In the genomic region with DNA sequence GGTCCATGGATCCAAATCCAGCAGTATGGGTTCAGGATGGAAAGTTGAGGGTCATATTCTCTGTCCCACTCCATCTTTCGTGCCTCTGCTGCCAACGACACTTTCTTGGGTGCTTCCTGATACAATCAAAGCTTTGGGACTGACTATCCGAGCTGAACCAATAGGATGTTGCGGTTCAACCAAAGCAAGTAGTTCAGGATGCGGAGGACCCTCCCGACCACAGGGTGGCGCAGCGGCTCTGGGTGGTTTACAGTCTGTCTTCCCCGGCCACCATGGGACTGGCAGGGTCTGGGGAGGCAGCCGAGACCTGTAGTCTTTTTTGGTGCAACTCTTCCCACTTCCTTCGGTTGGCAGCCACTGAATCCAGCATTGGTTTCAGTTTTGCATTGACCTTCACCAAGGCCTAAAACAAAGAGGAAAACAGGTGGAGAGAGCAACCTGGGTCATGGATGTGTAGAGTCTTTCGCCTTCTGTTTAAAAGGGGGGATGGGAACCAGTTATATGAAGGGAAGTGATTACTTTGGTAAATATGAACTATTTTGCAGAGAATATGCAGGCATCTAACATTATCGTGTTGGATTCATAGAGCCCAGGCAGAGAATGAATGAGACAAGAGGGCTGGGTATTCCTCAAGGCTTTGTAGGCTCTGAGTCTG, we compare ENCODE assay signal across 8 mouse cellular contexts. TPM values are rescaled to one million over a fixed set of nuclear protein-coding genes. Genes with fewer than 3 reads are reported as not detected.
DNase-seq lines count a peak whose midpoint lies in the region; ATAC-seq and TF ChIP-seq lines count a peak whose summit lies in the region.

No protein-coding gene starts in this region.

- no peaks in the 10 kb centered on the region for H3K9me3 ChIP-seq in forebrain, postnatal 0 days (ENCODE audit: low read length)
- no peaks in the 10 kb centered on the region for H3K9me3 ChIP-seq in forebrain, embryonic 14.5 days (replicated peaks; ENCODE audit: control insufficient read depth, low read length)
- H3K9me3 ChIP-seq in hindbrain, embryonic 12.5 days (replicated peaks) = no peaks in the 10 kb centered on the region
- H3K9me3 ChIP-seq in limb, embryonic 10.5 days (replicated peaks) = no peaks in the 10 kb centered on the region
- H3K9me3 ChIP-seq in stomach, embryonic 14.5 days (ENCODE audit: control insufficient read depth, low read depth, low read length) = no peaks in the 10 kb centered on the region

- DNase-seq in forebrain, postnatal 0 days = peak; percentile 53
- no peak for DNase-seq in forebrain, embryonic 14.5 days (ENCODE audit: low spot score)
- DNase-seq in c-Kit-positive CD71-negative TER-119-negative erythroid progenitor cells, embryonic 14.5 days (ENCODE audit: low read depth) = peak; percentile 60
- DNase-seq in frontal cortex, postnatal 14 days (ENCODE audit: low spot score in 2 of 2) = peak; percentile 43 to 57
- peak; percentile 86 for DNase-seq in limb, embryonic 10.5 days (ENCODE audit: low spot score)

- H3K36me3 ChIP-seq in forebrain, postnatal 0 days (ENCODE audit: insufficient read depth) = no peaks in the 10 kb centered on the region
- no peaks in the 10 kb centered on the region for H3K36me3 ChIP-seq in forebrain, embryonic 14.5 days (ENCODE audit: control insufficient read depth, insufficient read depth, low read length)
- H3K36me3 ChIP-seq in hindbrain, embryonic 12.5 days = no peaks in the 10 kb centered on the region
- H3K36me3 ChIP-seq in limb, embryonic 10.5 days = no peaks in the 10 kb centered on the region
- H3K36me3 ChIP-seq in stomach, embryonic 14.5 days (ENCODE audit: control insufficient read depth, insufficient read depth, low read length) = no peaks in the 10 kb centered on the region

- no peaks in the 10 kb centered on the region for H3K27me3 ChIP-seq in forebrain, postnatal 0 days (ENCODE audit: insufficient read depth, low read length)
- H3K27me3 ChIP-seq in forebrain, embryonic 14.5 days (replicated peaks; ENCODE audit: control insufficient read depth, insufficient read depth, low read length) = no peaks in the 10 kb centered on the region
- H3K27me3 ChIP-seq in hindbrain, embryonic 12.5 days = no peaks in the 10 kb centered on the region
- H3K27me3 ChIP-seq in limb, embryonic 10.5 days (ENCODE audit: low read depth, poor library complexity, severe bottlenecking) = no peaks in the 10 kb centered on the region
- H3K27me3 ChIP-seq in stomach, embryonic 14.5 days (ENCODE audit: control insufficient read depth, insufficient read depth, low read length) = no peaks in the 10 kb centered on the region

- no peak overlapping the region for H3K9ac ChIP-seq in forebrain, postnatal 0 days
- no peak overlapping the region for H3K9ac ChIP-seq in forebrain, embryonic 14.5 days (ENCODE audit: low read length)
- H3K9ac ChIP-seq in hindbrain, embryonic 12.5 days = no peak overlapping the region
- H3K9ac ChIP-seq in stomach, embryonic 14.5 days (replicated peaks; ENCODE audit: low read depth, low read length) = no peak overlapping the region

- peak; percentile 28; the same call in 1 of the 2 replicates for ATAC-seq in forebrain, postnatal 0 days
- ATAC-seq in forebrain, embryonic 14.5 days = no peak
- ATAC-seq in hindbrain, embryonic 12.5 days (ENCODE audit: low FRiP score) = no peak
- peak; percentile 76 for ATAC-seq in monocyte, adult 5-6 weeks (replicated peaks; ENCODE audit: insufficient number of reproducible peaks, low FRiP score, low TSS enrichment, poor library complexity, severe bottlenecking)
- 0 out of 2 replicates have a peak, but pooled peaks have one; percentile 53 for ATAC-seq in stomach, embryonic 14.5 days (ENCODE audit: insufficient number of reproducible peaks, insufficient read depth, low FRiP score, low read depth)

- no peak overlapping the region for H3K4me3 ChIP-seq in forebrain, postnatal 0 days (ENCODE audit: low read depth, low read length)
- no peak overlapping the region for H3K4me3 ChIP-seq in forebrain, embryonic 14.5 days (ENCODE audit: low read depth, low read length)
- no peak overlapping the region for H3K4me3 ChIP-seq in hindbrain, embryonic 12.5 days
- H3K4me3 ChIP-seq in limb, embryonic 10.5 days = no peak overlapping the region
- no peak overlapping the region for H3K4me3 ChIP-seq in stomach, embryonic 14.5 days (ENCODE audit: low read depth, low read length)

- peaks cover 14% of the 10 kb centered on the region; the same call in 1 of the 2 replicates for H3K4me1 ChIP-seq in forebrain, postnatal 0 days (ENCODE audit: insufficient read depth)
- H3K4me1 ChIP-seq in forebrain, embryonic 14.5 days (ENCODE audit: control insufficient read depth, insufficient read depth, low read length) = peaks cover 19% of the 10 kb centered on the region
- H3K4me1 ChIP-seq in hindbrain, embryonic 12.5 days = peaks cover 34% of the 10 kb centered on the region
- peaks cover 72% of the 10 kb centered on the region for H3K4me1 ChIP-seq in limb, embryonic 10.5 days
- peaks cover 23% of the 10 kb centered on the region for H3K4me1 ChIP-seq in stomach, embryonic 14.5 days (ENCODE audit: control insufficient read depth, insufficient read depth, low read length)

- H3K27ac ChIP-seq in forebrain, postnatal 0 days (ENCODE audit: low read depth, low read length) = no peak overlapping the region
- no peak overlapping the region for H3K27ac ChIP-seq in forebrain, embryonic 14.5 days (ENCODE audit: low read depth, low read length)
- peak overlapping the region; percentile 90; the same call in 1 of the 2 replicates for H3K27ac ChIP-seq in hindbrain, embryonic 12.5 days
- peak overlapping the region; percentile 76 for H3K27ac ChIP-seq in limb, embryonic 10.5 days
- H3K27ac ChIP-seq in stomach, embryonic 14.5 days (ENCODE audit: low read length) = no peak overlapping the region

- 60% methylated on average over 13 of the region's 13 CpGs for WGBS in forebrain, postnatal 0 days
- WGBS in forebrain, embryonic 14.5 days = 56% methylated on average over 13 of the region's 13 CpGs
- WGBS in hindbrain, embryonic 12.5 days = 40% methylated on average over 13 of the region's 13 CpGs
- 37% methylated on average over 13 of the region's 13 CpGs for WGBS in limb, embryonic 10.5 days
- 55% methylated on average over 13 of the region's 13 CpGs for WGBS in stomach, embryonic 14.5 days

- peak; percentile 69 for TF ChIP-seq CTCF in forebrain, postnatal 0 days (IDR thresholded peaks at IDR 0.05; ENCODE audit: low read depth)

- H3K4me2 ChIP-seq in forebrain, postnatal 0 days (ENCODE audit: low read depth) = no peak overlapping the region
- no peak overlapping the region for H3K4me2 ChIP-seq in forebrain, embryonic 14.5 days (ENCODE audit: low read length)
- H3K4me2 ChIP-seq in hindbrain, embryonic 12.5 days (replicated peaks) = no peak overlapping the region
- no peak overlapping the region for H3K4me2 ChIP-seq in stomach, embryonic 14.5 days (replicated peaks; ENCODE audit: low read depth, low read length)

RNA-seq across cellular contexts. Expression of a gene that starts 9.2 kb away (rescaled TPM):
- total RNA-seq in forebrain, postnatal 0 days (2014; rRNA removed) = 10.8 and 10.9 TPM in 2 replicates
- 3.9 and 4.8 TPM in 2 replicates for polyA plus RNA-seq in forebrain, postnatal 0 days (2015; fragmentation: Nextera tagmentation; extraction: Ambion mirVana)
- 8.8 and 10.4 TPM in 2 replicates for polyA plus RNA-seq in forebrain, embryonic 14.5 days (2014; fragmentation: Nextera tagmentation; extraction: Ambion mirVana)
- polyA plus RNA-seq in hindbrain, embryonic 12.5 days (2016; fragmentation: Nextera tagmentation; extraction: Ambion mirVana) = 8.3 and 9.2 TPM in 2 replicates
- polyA plus RNA-seq in limb, embryonic 10.5 days (2016; fragmentation: Nextera tagmentation; extraction: Ambion mirVana) = 10.1 and 10.2 TPM in 2 replicates
- 0.19 to 2.2 TPM (median 1.6 TPM) in 3 replicates for total RNA-seq in monocyte, adult 5-6 weeks (2017)
- polyA plus RNA-seq in stomach, embryonic 14.5 days (2014; fragmentation: Nextera tagmentation; extraction: Ambion mirVana) = 7.8 and 8.2 TPM in 2 replicates

RNA-seq across cellular contexts. Expression of a gene that starts 13.0 kb away (rescaled TPM):
- total RNA-seq in forebrain, postnatal 0 days (2014; rRNA removed) = 0.81 and 0.92 TPM in 2 replicates
- polyA plus RNA-seq in forebrain, postnatal 0 days (2015; fragmentation: Nextera tagmentation; extraction: Ambion mirVana) = 0.21 and 0.24 TPM in 2 replicates
- polyA plus RNA-seq in forebrain, embryonic 14.5 days (2014; fragmentation: Nextera tagmentation; extraction: Ambion mirVana) = 0.90 and 1.6 TPM in 2 replicates
- 0.76 and 1.2 TPM in 2 replicates for polyA plus RNA-seq in hindbrain, embryonic 12.5 days (2016; fragmentation: Nextera tagmentation; extraction: Ambion mirVana)
- polyA plus RNA-seq in limb, embryonic 10.5 days (2016; fragmentation: Nextera tagmentation; extraction: Ambion mirVana) = 0.11 and 0.85 TPM in 2 replicates
- total RNA-seq in monocyte, adult 5-6 weeks (2017) = 0.29 to 0.64 TPM in 2 of 3 replicates, not detected in the other
- 0.42 and 0.63 TPM in 2 replicates for polyA plus RNA-seq in stomach, embryonic 14.5 days (2014; fragmentation: Nextera tagmentation; extraction: Ambion mirVana)

RNA-seq across cellular contexts. Expression of a gene that starts 52.6 kb away (rescaled TPM):
- 27.2 and 27.4 TPM in 2 replicates for total RNA-seq in forebrain, postnatal 0 days (2014; rRNA removed)
- polyA plus RNA-seq in forebrain, postnatal 0 days (2015; fragmentation: Nextera tagmentation; extraction: Ambion mirVana) = 17.8 and 20.6 TPM in 2 replicates
- polyA plus RNA-seq in forebrain, embryonic 14.5 days (2014; fragmentation: Nextera tagmentation; extraction: Ambion mirVana) = 20.8 and 21.6 TPM in 2 replicates
- polyA plus RNA-seq in hindbrain, embryonic 12.5 days (2016; fragmentation: Nextera tagmentation; extraction: Ambion mirVana) = 14.4 and 15.3 TPM in 2 replicates
- 4.1 and 6.0 TPM in 2 replicates for polyA plus RNA-seq in limb, embryonic 10.5 days (2016; fragmentation: Nextera tagmentation; extraction: Ambion mirVana)
- total RNA-seq in monocyte, adult 5-6 weeks (2017) = 1.3 to 3.2 TPM (median 2.4 TPM) in 3 replicates
- 13.5 and 15.2 TPM in 2 replicates for polyA plus RNA-seq in stomach, embryonic 14.5 days (2014; fragmentation: Nextera tagmentation; extraction: Ambion mirVana)

Comparison
In these comparisons a context has a peak if more than half of its experiments do, and no peak if none do; other contexts are left out.
1. ATAC-seq: peak in forebrain, postnatal 0 days (single experiment), monocyte, adult 5-6 weeks (single experiment) and stomach, embryonic 14.5 days (single experiment); none in forebrain, embryonic 14.5 days (single experiment) and hindbrain, embryonic 12.5 days (single experiment).
2. H3K27ac ChIP-seq: peak in hindbrain, embryonic 12.5 days (single experiment) and limb, embryonic 10.5 days (single experiment); none in forebrain, postnatal 0 days (single experiment), forebrain, embryonic 14.5 days (single experiment) and stomach, embryonic 14.5 days (single experiment).